Mouse (Mus musculus) ovary, adult 18-20 months (tissue): ENCODE measurements around the gene Preb.

ENCODE experiments used
- DNase-seq: peaks from one replicate; pipeline ENCODE4 v3.0.0; 2022; ENCODE audit warnings: low spot score, mixed read lengths

Gene Preb

DNA sequence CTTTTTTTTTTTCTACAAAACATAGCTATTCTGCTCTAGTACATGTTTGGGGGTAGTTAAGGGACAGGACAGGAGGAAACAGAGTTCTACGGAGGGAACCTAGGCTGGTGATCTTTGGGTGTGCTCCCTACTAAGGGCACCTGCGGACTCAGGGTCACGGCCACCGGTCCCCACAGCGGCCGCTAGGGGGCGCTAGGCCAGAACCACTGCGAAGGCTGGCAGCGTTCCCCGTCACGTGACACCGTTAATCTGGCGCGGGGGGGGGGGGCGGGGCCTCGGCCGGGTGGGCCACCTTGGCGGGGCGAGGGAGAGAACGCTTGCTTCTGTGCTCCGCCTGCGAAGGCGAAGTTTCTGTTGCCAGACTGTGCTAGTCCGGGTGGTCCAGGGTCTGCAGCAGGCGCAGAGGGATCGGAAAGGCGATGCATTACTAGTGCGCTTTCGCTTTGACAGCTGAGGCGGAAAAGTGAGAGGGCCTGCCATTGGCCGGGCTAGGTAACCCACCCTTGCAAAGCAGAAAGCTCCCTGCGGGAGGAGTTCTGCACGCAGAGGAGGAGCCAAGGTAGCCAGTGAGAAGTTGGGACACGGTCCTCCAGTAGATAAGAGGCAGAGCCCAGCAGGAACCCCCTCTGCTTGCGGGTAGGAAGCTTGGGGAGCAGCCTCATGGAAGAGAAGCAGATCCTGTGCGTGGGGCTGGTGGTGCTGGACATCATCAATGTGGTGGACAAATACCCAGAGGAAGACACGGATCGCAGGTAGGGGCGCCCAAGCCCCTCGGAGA is 38.7 kb downstream of the Preb start, which contains the start of gene Khk:
Khk (plus strand) TSS at position 176 of the 778 bp plus-strand sequence.
- peak; percentile 80 for DNase-seq

DNA sequence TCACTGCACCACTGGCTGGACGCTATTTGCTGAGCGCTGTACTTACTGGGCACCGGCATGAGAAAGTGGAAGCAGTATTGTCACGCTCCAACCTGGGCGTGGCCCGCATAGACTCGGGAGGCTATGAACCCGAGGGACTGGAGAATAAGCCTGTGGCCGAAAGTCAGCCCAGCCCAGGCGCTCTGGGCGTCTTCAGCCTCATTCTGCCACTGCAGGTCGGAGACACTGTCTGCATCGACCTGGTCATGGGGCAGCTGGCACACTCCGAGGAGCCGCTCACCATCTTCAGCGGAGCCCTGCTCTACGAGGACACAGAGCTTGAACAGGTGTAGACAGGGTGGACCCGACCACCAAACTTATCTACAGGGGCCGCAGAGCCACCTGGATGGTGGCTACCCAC is 39.5 kb downstream of the Preb start:
- DNase-seq, result no peak

DNA sequence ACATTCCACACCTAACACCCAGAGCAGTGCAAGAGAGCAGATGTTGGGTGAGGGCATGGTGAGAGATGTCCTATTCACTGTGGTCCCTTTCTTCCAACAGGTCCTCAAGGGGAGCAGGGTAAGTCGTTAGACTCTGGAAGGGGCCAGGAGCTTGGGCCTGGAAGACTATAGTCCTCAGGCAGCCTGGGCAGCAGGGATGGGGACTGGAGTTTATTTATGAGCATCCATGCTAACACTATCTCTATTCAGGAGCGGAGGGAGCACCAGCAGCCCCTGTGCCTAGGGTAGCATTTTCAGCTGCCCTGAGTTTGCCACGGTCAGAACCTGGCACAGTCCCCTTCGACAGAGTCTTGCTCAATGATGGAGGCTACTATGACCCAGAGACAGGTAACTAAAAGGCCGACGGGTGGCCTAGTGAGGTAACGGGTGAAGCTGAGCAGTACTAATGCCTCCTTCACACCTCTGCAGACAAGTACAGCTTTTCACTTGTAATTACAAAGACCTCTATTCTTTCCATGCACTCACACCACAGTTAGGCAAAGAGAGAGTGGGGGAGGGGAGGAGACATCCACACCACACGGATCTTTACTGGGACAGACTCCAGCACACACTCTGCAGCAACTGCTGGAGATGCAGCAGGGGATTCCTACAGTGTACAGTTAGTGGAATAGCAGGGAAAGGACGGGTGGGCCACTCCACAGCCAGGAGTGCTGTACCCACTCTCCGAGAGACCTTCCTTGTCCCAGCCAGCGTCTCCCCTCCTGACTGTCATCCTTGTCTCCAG is 40.1 kb downstream of the Preb start:
- DNase-seq, result no peak

DNA sequence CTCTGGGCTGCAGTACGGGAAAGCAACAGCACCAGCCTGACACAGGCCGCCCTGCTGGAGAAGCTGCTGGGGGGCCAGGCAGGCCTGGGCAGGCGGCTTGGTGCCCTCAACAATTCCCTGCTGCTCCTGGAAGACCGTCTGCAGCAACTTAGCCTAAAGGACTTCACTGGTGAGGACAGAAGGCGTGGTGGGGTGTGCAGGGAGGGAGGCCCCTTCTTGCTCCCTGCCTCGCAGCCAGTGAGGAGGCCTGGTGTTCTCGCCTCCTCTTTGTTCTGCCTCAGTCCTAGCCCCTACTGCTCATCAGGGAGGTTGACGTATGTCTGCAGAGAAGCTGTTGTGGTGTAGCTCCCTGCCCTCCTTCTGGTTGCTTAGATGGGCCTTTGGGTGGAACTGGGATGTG is 41.5 kb downstream of the Preb start:
- DNase-seq, result no peak

DNA sequence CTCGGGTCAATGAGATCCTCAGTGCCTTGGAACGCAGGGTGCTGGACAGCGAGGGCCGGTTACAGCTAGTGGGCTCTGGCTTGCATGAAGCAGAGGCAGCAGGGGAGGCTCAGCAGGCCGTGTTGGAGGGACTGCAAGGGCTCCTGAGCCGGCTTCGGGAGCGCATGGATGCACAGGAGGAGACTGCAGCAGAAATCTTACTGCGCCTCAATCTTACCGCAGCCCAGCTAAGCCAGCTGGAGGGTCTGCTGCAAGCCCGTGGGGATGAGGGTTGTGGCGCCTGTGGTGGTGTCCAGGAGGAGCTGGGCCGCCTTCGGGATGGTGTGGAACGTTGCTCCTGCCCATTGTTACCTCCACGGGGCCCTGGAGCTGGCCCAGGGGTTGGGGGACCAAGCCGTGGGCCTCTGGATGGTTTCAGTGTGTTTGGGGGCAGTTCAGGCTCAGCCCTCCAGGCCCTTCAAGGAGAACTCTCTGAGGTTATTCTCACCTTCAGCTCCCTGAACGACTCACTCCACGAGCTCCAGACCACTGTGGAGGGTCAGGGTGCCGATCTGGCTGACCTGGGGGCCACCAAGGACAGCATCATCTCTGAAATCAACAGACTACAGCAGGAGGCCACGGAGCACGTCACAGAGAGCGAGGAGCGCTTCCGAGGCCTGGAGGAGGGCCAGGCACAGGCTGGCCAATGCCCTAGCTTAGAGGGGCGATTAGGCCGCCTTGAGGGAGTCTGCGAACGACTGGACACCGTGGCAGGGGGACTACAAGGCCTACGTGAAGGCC is 42.1 kb downstream of the Preb start:
- no peak for DNase-seq

DNA sequence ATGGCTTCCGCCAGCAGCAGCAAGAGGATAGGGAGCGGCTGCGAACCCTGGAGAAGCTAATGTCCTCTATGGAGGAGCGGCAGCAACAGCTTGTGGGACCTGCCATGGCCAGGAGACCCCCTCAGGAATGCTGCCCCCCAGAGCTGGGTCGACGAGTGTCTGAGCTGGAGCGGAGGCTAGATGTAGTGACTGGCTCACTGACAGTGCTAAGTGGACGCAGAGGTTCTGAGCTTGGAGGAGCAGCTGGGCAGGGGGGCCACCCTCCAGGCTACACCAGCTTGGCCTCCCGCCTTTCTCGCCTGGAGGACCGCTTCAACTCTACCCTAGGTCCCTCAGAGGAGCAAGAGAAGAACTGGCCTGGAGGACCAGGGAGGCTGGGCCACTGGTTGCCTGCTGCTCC is 42.8 kb downstream of the Preb start:
- DNase-seq, result no peak

DNA sequence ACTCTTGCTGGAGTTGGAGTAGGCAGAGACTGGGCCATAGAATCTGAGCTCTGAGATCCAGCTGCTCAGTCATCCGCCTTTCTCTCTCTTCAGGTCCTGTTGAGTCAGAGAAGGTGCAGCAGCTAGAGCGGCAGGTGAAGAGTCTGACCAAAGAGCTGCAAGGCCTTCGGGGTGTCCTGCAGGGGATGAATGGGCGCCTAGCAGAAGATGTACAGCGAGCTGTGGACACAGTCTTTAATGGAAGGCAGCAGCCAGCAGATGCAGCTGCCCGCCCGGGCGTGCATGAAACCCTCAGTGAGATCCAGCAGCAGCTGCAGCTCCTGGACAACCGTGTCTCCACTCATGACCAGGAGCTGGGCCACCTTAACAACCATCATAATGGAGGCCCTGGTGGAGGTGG is 43.3 kb downstream of the Preb start:
- DNase-seq, result no peak

DNA sequence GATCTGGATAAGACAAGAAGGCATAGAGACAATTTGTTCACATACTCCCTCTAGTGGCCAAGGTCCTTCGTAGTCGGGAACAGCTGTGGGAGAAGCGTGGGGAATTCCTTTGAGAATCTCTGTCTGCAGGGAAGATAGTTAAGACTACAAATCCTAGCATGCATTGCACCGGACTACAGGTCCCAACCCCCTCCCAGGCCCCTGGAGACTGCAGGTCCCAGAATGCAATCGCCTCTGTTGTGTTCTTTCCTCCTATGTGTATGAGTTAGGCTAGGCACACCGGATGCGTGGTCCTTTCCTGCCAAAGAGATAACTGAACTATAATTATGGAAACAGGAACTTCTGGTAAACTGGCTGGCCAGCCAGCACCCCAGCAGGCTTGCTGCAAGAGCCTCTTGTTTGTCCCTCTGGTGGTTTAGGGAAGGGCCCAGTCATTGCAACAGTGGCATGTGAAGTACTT is 44.2 kb downstream of the Preb start:
- DNase-seq, result peak; percentile 91

DNA sequence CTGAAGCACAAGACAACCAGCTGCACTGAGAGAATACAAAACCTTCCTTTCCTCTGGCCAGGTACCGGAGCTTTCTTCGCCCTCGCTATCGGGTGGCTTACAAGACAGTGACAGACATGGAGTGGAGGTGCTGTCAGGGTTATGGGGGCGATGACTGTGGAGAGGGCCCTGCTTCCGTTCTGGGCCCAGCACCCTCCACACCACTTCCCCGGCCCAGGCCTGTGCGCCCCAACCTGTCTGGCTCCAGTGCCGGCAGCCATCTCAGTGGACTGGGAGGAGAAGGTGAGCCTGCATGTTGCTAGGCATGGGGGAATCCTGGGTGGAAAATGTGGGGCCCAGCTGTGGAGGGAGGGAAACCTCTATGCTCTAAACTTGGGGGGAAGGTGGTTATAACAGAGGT is 44.7 kb downstream of the Preb start:
- no peak for DNase-seq

DNA sequence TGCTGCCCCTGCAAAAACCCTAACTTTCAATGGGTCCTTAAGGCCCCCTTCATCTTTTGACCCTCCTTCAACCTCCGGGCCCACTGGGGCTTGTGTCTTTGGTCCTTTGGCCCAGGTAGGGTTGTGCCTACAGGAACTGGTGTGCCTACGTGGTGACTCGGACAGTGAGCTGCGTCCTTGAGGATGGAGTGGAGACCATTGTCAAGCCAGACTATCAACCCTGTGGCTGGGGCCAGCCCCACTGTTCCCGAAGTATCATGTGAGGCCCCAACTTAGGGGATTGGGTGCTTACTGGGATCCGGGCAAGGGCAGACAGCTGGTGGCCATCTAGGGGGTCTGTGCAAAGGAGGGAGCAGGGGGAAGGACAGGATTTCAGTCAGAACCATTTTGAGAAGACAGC is 45.3 kb downstream of the Preb start:
- no peak for DNase-seq

DNA sequence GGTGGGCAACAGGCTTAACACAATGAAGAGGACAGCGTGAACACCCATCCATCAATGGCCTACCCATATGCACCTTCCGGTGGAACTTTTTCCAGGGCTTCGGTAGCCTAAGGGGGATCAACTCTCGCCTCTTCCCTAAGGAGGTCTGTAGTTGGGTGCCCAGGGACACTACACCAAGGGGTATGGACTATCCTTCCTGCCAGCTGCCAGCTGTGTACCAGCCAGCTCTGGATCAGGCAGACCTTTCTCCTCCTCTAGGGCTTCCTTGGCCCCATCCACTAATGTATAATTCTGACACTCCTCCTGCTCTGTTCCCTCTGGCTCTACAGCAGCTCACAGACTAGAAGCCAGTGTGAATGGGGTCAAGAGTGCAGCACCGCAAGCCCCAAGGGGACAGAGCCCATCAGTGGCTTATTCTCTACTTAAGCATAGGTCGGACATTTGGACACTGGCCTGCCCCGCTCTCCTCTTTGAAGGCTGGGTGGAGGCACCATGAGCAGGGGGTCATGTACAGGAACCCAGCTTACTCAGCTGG is 46.0 kb downstream of the Preb start:
- DNase-seq, result no peak

DNA sequence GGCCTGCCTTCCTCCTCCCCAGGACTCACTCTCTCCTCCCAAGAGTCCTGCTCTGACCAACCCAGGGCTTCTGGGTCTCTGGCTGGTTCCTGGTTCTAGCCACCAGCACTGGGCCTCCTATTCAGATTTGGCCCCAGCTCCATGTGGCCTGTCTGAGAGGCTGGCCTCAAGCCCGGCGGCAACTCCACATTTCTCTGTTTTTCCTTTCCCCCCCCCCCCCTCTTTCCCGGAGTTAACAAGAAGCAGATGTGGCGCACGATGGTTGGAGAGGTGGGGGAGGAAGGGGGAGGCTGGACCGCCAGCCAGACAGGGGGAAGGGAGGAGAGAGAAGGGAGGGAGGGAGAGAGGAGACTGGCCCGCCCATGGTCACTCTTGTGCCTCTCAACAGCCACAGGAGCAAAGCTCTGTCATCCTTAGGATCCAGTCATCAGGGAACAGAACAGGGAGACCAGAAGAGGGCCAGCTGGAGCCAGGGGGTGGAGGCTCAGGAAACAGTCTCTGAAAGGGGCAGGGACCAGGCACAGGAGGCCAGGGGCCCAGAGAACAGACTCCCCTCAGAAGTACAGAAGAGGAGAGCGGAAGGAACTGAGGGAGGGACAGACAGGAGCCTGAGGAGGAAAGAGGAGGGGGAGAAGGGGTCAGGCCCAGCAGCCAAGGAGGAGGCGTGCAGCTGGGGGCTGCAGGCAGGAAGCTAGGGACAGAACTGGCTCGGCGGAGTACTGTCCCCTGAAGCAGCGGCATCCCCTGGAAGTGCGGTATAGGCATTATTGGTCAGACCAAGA is 46.9 kb downstream of the Preb start, which contains the start of gene Emilin1:
Emilin1 (plus strand) TSS at position 343 of the 782 bp plus-strand sequence.
- DNase-seq, result peak; percentile 51

DNA sequence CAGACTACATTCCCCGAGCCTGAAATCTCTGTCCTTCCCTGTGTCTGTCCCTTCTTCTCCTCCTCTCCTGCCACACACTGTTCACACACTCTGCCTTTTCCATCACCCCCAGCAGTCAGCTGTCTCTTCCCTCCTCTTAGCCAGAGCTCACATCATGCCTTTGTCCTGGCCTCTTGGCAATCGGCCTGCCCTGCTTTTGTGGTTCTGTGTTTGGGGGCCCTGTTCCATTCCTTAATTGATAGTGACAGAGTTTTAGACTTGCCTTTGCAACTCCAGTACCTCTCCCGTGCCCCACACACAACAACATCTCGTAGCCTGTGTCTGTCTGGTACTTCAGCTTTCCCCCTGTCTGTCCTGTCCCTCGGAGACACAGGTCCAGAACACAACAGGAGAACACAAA is 48.0 kb downstream of the Preb start:
- DNase-seq, result no peak

DNA sequence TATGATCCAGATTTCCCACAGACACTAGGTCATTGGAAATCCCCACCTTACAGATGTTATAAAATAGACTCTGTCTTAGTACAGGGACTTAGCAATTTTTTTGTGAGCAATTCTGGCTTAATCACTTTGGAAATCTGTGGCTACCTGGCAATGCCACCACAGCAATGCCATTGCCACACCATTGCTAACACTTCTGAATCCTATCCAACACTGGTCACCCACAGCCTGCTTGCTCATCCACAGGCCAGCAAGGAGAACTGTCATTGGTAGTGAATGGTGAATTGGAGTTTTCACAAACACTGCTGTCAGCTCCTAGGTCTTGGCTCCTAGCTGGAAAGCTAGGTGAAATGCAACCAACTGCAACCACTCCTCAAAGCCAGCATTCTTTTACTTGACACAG is 49.7 kb downstream of the Preb start:
- no peak for DNase-seq

DNA sequence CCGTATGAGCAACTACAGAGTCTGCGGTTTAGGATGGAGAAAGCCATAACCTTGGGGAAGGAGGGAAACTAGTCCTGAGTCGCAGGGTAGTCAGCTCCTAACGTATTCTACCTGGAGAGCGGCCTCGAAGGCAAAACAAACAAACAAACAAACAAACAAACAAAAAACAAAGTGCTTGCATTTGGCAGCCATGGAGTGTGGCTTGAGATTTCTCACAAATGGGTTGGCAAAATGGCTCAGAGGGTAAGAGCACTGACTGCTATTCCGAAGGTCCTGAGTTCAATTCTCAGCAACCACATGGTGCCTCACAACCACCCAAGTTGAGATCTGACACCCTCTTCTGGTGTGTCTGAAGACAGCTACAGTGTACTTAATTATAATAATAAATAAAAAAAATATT is 50.3 kb downstream of the Preb start:
- DNase-seq, result no peak

DNA sequence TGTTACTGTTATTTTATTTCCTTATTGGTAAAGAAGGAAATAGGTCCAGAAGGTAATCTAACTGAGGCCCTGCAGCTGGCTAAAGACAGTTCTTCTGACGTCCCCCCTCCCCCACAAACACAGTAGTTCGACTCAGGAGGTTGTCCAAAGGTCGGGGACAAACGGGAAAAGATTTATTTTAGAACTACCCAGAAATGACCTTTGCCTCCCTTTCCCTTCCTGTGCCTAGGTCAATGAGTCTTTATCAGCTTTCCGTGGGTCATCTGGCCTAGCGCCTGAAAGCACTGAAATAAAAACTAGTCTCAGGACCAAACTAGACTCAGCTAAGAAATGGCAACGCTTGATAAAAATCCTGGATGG is 50.9 kb downstream of the Preb start:
- DNase-seq, result no peak

DNA sequence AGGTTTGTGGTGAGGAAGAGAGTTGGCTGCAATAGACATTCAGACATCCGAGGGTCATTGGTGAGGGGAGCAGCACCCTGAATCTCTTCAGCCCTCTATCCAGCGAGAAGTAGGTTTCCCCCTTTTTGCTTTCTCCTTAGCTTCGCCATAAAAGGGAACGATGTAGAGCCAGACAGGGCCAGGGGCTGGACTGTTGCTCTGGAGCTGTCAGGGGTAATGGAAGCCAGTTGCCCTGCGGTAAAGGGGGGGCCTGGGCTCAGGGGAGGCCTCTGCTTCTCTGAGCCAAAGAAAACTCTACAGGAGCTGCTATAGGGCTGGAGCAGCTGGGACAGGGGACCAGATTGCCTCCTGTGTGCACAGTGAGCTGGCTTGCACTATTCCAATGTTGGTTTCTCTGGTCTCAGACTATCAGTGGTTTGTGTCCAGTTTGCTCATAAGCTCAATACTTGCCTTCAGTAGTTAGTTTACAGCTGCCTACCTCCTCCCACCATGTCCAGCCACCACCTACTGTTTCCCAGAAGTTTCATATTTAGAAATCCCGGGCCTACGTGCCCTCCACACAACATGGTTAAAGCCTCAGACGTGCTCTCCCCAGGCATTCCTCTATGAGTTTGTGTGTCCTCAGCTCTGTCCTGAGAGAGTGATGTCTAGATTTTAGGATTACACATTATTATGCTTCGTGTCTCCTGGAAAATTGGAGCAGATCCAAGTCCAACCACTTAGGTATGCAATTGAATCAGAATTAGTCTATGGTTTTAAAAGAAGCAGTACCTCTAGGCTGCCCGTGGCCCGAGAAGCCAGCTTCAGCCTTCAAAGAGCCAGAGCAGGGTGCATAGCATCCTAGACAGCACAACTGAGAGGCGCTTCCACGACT is 51.5 kb downstream of the Preb start:
- DNase-seq, result no peak

DNA sequence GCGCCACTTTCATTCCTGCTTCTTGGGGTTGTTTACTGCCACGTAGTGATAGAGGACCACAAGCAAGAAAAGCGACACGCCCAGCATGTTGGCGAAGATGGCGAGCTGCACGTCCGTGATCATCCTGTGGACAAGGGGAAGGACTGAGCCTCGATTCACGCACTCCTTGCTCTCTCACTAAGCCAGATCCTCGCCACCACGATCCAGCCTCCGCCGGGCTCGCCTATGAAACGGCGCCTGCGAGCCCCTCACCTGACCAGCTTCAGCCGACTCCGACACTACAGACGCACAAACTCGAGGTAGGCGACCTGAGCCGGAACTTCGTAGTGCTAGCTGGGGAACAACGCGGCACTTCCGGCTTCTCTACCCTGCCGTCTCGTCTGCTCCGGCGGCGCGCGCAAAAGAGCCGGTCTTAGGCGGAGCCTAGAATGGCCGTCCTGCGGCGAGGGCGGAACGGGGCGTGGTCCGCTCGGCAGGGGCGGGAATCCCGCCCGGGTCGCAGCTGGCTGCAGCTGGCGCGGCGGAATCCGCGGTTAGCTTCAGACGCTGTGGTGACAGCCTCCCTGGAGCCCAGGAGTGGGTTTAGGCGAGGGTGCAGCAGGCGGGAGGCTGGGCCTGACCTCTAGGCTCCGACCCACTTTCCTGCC is 52.6 kb downstream of the Preb start, which contains the start of gene Ost4:
Ost4 (minus strand) TSS at position 376 of the 647 bp plus-strand sequence.
- DNase-seq, result peak; percentile 94

DNA sequence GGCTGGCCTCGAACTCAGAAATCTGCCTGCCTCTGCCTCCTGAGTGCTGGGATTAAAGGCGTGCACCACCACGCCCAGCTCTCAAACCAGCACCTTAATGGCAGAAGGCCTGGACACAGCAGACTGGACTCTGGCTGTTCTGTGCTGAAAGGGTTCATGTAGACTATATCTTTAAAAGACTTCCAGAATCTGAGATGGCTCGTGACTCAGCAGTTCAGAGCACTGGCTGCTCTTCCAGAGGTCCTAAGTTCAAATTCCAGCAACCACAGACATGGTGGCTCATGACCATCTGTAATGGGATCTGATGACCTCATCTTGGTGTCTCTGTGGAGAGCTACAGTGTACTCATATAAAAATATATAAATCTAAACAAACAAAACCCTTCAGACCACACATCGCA is 58.3 kb downstream of the Preb start:
- DNase-seq, result no peak
